Mouse (Mus musculus) heart, postnatal 36 days (tissue): ENCODE results near the gene Cnot3. TPM values are rescaled to one million over a fixed set of nuclear protein-coding genes. Genes with fewer than 3 reads are reported as not detected.
A peak's percentile ranks its signal among the peaks of the same experiment; 100 is the strongest.
"Not testable (repeated sequence)": the region's sequence is repeated elsewhere in the genome, so short reads cannot be mapped to it uniquely, and the experiment has no call there.

ENCODE experiments used
- DNase-seq, 2 experiments: peaks; one replicate each; pipeline ENCODE4 v3.0.0; 2021 to 2022
- intact Hi-C: fragments of 180-260 bp; cut with DNase I; formaldehyde crosslinking; loops from one replicate; pipeline ENCODE4 v1.15.1; 2025
- total RNA-seq, 2 experiments: library from RNA; stranded (reverse); gene quantifications; 2 replicates each; pipeline ENCODE4 v1.2.3; 2021

The Cnot3 gene
- 10 to 100 TPM; 22.5 to 27.6 TPM for total RNA-seq

GRCm38 (mm10) chr7:3644672-3645487, at the start of gene Cnot3:
Gene Cnot3, plus strand, starts transcription at chr7:3645268.
- DNase-seq, result peak; percentile 94 to 95
- intact Hi-C loops, result loop anchor here (5.0 kb wide), 1 partner anchor 47 kb away; the partner anchor contains the start of genes Mboat7 and Tsen34

- DNase-seq, intact Hi-C loops: not testable (repeated sequence)
Observed at GRCm38 (mm10) chr7:3597755-3598154, 47.3 kb upstream of the Cnot3 start.

GRCm38 (mm10) chr7:3601119-3601518, 43.9 kb upstream of the Cnot3 start:
- DNase-seq, result peak; percentile 64 to 69
- intact Hi-C loops, result no loop called here

GRCm38 (mm10) chr7:3606798-3607197, 38.3 kb upstream of the Cnot3 start:
- intact Hi-C loops, result no loop called here
- DNase-seq, result no peak

- no peak for DNase-seq
- intact Hi-C loops, result no loop called here
Observed at GRCm38 (mm10) chr7:3607391-3607790, 37.7 kb upstream of the Cnot3 start.

- DNase-seq, result no peak
- intact Hi-C loops, result no loop called here
Observed at GRCm38 (mm10) chr7:3608668-3609067, 36.4 kb upstream of the Cnot3 start.

GRCm38 (mm10) chr7:3609082-3609481, 36.0 kb upstream of the Cnot3 start:
- intact Hi-C loops, result no loop called here
- DNase-seq, result peak; percentile 59 to 69

- intact Hi-C loops, result no loop called here
- DNase-seq, result no peak
Observed at GRCm38 (mm10) chr7:3610437-3610836, 34.6 kb upstream of the Cnot3 start.

DNA sequence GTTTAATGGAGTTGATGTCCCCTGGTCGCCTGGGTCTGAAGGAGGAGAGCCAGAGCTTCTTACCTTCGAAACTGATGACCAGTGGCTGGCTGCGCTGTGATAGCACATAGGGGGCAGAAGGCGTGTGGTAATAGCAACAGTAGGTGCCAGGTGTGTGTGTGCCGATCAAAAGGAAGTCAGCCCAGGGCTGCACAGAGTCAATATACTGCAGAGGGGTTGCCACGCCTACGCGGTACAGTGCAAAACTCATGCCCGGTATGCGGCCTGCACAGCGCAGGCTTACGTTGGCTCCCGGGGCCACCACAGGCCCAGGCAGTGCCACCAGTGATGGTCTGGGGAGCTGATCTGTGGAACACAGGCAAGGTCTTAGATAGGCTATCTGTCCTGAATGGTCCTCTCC, 34.1 kb upstream of the Cnot3 start:
- intact Hi-C loops, result no loop called here
- no peak for DNase-seq

- intact Hi-C loops, result no loop called here
- no peak for DNase-seq
Observed at GRCm38 (mm10) chr7:3614021-3614420, 31.0 kb upstream of the Cnot3 start.

GRCm38 (mm10) chr7:3616057-3616388, 29.0 kb upstream of the Cnot3 start, which contains the start of gene Oscar:
Gene Oscar, minus strand, starts transcription at chr7:3616157.
- no peak for DNase-seq
- intact Hi-C loops, result no loop called here

DNA sequence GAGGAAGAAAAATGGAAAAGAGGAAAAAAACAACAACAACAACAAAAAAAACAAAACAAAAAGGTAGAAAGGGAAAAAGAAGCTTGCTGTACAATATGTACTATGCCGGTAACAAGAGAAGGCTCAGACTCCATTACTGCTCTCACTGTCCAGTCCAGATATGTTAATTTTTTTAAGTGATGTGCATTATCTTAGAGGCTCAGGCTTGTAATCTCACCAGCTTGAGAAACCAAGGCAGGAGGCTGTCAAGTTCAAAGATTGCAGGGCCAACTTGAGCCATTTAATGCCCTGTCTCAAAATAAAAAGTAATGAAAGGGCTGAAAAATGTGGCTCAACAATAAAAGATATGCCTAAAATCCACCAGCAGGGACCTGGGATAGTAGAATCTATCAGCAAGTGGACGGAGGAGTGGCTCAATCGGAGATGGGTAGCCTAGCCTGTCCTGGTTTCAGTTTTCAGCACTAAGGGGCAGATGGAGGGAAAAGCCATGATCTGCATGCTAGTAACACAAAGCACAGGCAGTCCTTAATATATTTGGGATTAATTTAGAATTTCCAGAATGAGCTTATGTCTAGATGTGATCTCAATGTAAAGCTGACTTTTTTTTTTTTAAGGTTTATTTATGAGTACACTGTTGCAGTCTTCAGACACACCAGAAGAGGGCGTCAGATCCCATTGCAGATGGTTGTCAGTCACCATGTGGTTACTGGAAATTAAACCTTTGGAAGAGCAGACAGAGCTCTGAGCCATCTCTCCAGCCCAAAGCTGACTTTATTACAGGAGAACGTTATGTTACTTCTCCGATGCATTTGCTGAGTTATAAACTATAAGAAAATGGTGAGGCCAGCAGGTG, 28.5 kb upstream of the Cnot3 start:
- intact Hi-C loops, result no loop called here
- no peak for DNase-seq

GRCm38 (mm10) chr7:3617242-3617995, 27.6 kb upstream of the Cnot3 start, which contains the start of gene Ndufa3:
Gene Ndufa3, plus strand, starts transcription at chr7:3617373.
- peak; percentile 83 to 85 for DNase-seq
- intact Hi-C loops, result no loop called here

DNA sequence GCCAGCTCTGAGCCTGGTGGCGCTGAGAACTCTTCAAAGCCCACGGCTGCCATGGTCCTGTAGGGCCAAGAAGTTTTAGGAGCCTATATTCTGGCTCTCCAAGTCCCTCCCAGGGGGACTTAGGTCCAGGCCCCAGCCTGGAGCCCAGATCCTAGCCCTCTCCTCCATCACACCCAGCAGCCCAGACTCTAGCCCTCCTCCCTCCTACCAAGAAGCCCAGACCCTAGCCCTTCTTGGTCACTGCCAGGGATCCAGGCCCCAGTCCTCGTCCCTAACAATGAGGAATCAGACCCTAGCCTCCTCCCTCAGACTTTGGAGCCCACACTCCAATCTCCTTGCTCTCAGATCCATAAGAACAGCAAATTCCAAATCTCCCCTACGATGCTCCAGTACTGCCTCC, 16.0 kb upstream of the Cnot3 start:
- intact Hi-C loops, result loop anchor here (10.0 kb wide), 1 partner anchor 516 kb away; no protein-coding TSS in a partner anchor
- DNase-seq, result no peak

DNA sequence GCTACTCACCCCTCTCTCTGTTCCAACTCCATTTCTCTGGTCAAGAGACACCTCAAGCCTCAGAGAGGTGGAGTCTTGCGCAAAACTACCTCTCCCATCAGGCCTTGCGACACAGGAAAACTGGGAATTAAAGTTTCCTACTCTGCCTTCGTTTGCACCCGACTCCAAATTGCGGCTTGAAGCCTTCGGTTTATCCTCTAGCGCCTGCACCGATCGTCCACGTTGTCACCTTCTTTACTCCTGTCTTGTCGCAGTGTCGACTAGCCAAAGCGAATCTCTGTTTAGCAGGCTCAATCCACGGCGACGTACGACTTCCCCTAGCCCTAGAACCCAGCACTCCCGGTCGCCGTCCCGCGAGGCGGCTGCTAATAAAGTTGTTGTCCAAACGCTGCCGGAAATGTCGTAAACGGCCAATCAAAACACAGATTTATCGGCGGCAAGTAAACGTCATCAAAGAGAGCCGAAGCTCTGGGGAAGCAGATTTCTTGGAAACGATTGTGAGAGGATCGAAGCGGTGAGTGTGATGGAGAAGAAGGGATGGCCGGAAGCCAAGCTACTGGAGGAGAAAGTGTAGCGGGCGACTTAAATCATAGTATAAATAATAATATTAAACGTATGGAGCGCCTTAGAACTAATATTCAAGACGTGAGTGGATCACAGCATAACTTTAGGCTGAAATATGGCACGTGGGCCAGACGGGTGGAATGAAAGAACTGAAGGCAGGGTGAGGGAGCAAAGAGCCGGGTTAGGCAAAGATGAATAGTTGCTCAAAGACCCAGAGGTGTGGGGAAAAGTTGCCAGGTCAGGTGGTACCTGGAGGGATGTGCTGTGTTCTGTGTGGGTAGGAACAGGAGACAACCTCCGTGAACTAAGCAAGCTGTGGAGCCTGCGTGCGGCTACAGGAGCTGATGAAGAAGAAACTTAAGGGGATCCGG, 15.3 kb upstream of the Cnot3 start, which contains the start of the genes Tfpt and Prpf31:
Tfpt (minus strand) TSS at position 387 of the 935 bp plus-strand sequence.
Prpf31 (plus strand) TSS at position 443 of the 935 bp plus-strand sequence.
- intact Hi-C loops, result loop anchor here (10.0 kb wide), 1 partner anchor 515 kb away; no protein-coding TSS in a partner anchor
- DNase-seq, result peak; percentile 90 to 95

- DNase-seq, result no peak
- intact Hi-C loops, result no loop called here
Observed at GRCm38 (mm10) chr7:3630478-3630815, 14.6 kb upstream of the Cnot3 start.

DNA sequence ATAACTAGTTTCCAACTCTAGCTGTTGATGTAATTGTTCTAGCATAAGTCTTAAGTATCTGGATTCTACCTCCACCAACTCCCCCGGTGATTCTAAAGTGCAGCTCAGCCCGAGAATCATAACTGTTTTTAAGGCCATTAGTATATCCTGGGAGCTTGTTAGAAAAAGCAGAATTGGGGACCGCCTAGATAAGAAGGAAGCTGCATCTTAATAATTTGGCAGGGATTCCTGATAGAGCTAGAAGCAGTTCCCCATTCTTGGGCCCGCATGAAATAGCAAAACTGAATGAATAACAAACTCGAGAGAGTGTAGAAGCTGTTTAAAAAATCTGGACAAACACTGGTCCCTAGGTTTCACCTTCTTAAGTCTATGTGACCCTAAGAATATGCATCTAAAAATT, 1.7 kb upstream of the Cnot3 start:
- no peak for DNase-seq
- intact Hi-C loops, result no loop called here

DNA sequence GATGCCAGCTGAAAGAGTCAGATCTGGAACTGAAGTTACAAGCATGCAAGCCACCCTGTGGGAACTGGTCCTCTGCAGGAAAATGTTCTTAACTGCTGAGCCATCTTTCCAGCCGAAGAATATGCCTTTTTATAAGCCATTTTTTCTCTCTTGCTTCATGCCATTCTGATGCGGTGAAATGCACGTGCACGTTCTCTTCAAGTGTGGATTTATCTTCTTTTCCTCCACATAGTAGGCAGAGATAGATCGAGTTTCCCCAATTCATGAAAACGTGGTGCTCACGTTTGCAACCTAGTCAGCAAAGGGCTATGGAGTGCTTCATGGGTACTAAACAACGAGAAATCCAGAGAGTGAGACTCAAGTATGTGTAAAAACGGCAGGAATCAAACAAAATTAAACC, 1.2 kb upstream of the Cnot3 start:
- intact Hi-C loops, result no loop called here
- DNase-seq, result no peak

GRCm38 (mm10) chr7:3644348-3644671, 758 bp upstream of the Cnot3 start:
- intact Hi-C loops, result no loop called here
- DNase-seq, result peak in 1 of 2 experiments; percentile 86
